Mouse (Mus musculus) liver, postnatal 0 days (tissue): ENCODE results near the gene Dscam.

ENCODE experiments used
- CTCF ChIP-seq: sonication (generic); IDR thresholded peaks from 2 replicates; pipeline ENCODE4 v1.5.1; 2016; ENCODE audit warnings: antibody characterized with exemption, low read depth
- EP300 ChIP-seq: IDR thresholded peaks from 2 replicates; pipeline ENCODE4 v1.6.1; 2016; ENCODE audit warnings: antibody characterized with exemption, low read depth, mild to moderate bottlenecking

DNA sequence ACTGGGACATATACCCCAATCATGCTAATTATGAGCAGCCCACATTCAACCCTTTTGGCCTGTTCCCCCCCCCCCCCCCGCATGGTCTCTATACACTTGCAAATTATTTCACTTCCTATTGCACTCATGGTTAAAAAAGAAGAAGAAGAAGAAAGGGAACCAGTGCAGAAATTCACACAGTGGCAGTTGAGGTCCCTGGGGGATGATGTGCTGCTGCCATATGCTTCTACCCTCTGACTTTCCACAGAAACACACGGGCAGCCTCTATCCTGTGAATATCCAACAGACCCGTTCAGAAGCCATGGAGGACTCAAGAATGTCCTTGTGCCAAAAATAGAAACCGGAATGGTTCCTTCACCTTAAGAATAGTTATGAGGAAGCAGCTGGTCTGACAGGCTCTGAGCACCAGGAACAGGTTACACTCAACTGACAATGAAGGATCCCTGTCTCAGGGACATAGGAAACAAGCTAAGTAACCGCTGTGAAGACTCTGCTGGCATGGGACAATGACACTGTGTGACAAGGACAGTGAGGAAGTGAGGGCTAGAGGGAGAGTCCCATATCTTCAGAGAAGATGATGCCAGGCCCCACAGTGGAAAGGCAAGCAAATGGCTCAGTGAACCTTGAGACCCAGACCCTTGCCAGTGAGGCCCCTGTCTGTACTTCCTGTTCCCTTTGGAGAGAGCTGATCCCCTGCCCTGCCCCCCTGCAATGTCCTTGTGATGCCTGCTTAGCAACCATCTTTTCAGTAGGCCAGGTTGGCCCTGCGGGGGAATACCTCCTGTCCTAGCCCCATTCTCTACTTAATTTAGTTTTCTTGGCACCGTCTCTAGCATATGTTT lies 545.8 kb downstream of the Dscam start:
- TF ChIP-seq CTCF (no peak), EP300 (no peak)
